Mouse (Mus musculus): ENCODE results near the gene Ms4a18.

DNA sequence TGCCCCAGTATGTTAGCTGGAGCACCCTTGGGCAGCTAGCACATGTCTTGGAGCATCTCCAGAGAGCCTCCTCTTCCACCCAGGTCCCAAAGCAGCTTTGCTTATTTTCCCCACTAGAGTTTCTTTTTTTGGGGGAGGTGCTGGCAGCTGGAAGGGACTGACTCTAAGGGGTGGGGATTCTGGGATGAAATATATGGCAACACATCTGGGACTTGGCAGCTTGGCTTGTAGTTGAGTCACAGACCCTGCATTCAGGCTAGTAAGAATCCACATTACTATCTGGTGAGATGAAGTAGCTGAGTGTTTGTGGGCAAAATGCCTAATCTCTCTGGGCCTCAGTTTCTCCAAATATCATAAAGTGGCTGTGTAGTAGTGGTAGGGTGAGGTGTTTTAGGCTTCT, 25.9 kb downstream of the Ms4a18 start:
- no peak for TF ChIP-seq POLR2A (IDR thresholded peaks at IDR 0.05; ENCODE audit: borderline replicate concordance, extremely low read depth, insufficient read depth, insufficient read length, poor library complexity, severe bottlenecking)
- TF ChIP-seq CTCF (IDR thresholded peaks at IDR 0.05; ENCODE audit: borderline replicate concordance, extremely low read depth, insufficient read depth, insufficient read length), result no peak
